Mouse (Mus musculus): ENCODE results near the gene Flad1. TPM values are rescaled to one million over a fixed set of nuclear protein-coding genes. Genes with fewer than 3 reads are reported as not detected.

Gene Flad1
- polyA plus RNA-seq, 1 experiment: 17.6 TPM

DNA sequence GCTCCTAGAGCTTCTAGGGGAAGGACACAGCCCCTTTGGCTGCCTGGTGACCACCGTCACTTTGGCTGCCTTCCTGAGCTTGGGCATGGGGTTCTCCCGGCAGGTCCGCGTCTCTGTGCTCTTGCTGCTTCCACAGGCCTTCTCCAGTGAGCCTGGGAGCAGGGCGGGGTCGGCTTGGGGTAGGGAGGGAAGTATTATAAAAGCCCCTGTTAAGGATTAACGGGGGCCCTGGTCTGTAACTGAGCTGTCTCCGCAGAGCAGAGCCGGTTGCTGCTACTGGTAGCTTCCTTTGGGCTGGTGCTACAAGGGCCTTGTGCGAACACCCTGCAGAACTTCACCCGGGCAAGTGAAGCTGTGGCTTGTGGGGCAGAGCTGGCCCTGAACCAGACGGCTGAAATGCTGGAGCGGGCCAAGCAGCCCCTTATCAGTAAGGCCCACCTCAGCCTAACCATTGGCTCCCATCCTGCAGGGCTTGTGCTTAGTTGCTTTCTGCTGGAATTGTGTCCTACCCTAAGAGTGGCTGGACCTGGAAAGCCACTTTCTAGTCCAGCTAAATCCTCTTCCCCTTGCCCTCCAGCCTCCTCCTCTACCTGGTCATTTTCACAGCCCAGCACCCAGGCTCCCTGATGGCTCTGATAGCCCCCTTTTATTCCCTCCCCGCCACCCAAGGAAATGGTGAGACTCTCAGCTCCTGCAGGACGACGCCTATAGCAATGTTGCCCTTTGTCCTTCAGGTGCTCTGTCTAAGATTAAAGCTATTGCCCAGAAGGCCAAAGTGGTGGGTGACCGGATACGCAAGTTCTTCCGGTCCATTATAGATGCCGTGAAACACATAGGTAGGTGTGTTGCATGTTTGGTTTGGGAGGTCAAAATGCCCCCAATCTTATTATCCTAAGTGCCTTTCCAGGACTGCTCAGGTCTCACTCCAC lies 45.9 kb downstream of the Flad1 start:
- no peak overlapping the region for H3K27ac ChIP-seq (ENCODE audit: control insufficient read depth, insufficient read depth, low read depth, low read length, poor library complexity)
- no peak for TF ChIP-seq CTCF (IDR thresholded peaks at IDR 0.05; ENCODE audit: control insufficient read depth, insufficient read depth, low read length)
- no peak for TF ChIP-seq POLR2A (IDR thresholded peaks at IDR 0.05; ENCODE audit: borderline replicate concordance, control insufficient read depth, low read depth, low read length)
- 77% methylated on average over 20 of the region's 20 CpGs for WGBS

DNA sequence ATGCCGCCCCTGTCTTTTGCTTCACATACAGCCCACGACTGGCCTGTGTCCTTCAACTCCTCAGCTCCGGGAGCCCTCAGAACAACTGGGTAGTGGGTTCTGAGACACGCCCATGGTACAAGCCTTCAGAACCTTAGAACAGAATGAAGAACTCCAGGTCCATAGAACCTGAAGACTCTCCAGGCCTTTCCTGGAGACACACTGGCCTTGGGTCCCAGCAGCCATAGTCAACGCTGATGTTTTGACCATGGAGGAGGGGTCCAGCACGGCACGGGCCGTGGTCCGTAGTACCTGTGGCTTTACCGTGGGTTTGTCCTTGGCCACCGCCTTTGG lies 46.6 kb downstream of the Flad1 start, which contains the start of gene Dcst1:
Dcst1 (minus strand) TSS at position 101 of the 333 bp plus-strand sequence.
- Histone ChIP-seq H3K27ac (ENCODE audit: control insufficient read depth, insufficient read depth, low read depth, low read length, poor library complexity) (no peak within 1 kb of the TSS), H3K4me1 (ENCODE audit: control insufficient read depth, insufficient read depth, low read length) (no peaks in the 10 kb centered on the region), H3K4me3 (replicated peaks; ENCODE audit: control insufficient read depth, low read depth, low read length) (no peak within 1 kb of the TSS)
- no peak for TF ChIP-seq CTCF (IDR thresholded peaks at IDR 0.05; ENCODE audit: control insufficient read depth, insufficient read depth, low read length)
- TF ChIP-seq POLR2A (IDR thresholded peaks at IDR 0.05; ENCODE audit: borderline replicate concordance, control insufficient read depth, low read depth, low read length): no peak
- WGBS: 86% methylated on average over 11 of the region's 11 CpGs

More for the DNA sequence above, 45.9 kb downstream of the Flad1 start:
- Histone ChIP-seq H3K4me1 (ENCODE audit: control insufficient read depth, insufficient read depth, low read length) (no peaks in the 10 kb centered on the region), H3K4me3 (replicated peaks; ENCODE audit: control insufficient read depth, low read depth, low read length) (no peak overlapping the region)

DNA sequence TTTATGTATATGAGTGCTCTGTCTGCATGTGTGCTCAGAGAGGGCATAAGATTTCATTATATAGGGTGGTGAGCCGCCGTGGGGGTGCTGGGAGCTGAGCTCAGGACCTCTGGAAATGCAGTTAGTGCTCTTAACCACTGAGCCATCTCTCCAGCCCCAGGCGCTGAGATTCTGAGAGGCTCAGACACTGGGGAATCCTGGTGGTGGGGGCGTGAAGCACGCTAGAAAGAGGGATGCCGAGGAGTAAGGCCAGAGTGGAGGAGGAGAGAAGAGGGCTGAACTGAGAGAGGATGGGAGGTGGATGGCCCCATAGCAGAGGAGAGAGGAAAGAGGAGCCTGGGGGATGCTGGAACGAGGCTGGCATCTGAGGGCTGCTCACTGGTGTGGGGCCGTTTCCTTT lies 47.0 kb downstream of the Flad1 start:
- no peak overlapping the region for H3K27ac ChIP-seq (ENCODE audit: control insufficient read depth, insufficient read depth, low read depth, low read length, poor library complexity)
- H3K4me3 ChIP-seq (replicated peaks; ENCODE audit: control insufficient read depth, low read depth, low read length): no peak overlapping the region
- TF ChIP-seq CTCF (IDR thresholded peaks at IDR 0.05; ENCODE audit: control insufficient read depth, insufficient read depth, low read length) (no peak), POLR2A (IDR thresholded peaks at IDR 0.05; ENCODE audit: borderline replicate concordance, control insufficient read depth, low read depth, low read length) (no peak)
- no peaks in the 10 kb centered on the region for H3K4me1 ChIP-seq (ENCODE audit: control insufficient read depth, insufficient read depth, low read length)
- 86% methylated on average over 8 of the region's 8 CpGs for WGBS

DNA sequence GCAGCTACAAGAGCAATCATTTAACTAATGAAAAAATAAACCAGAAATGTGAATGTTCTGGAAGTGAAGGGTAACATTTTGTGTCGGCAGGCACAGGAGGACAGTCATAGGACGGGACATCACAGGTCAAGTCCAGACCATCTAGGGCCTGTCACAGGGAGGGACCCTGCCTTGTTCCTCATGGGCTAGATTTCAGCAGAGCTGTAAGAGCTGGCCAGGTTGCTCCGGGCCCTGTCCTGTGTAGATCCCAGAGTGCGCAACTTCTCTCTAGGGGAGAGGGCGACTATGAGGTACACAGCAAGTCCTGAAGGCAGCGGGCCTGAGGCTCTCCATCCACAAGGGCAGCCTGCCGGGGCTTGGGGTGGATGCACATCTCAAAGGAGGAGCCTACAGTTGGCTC lies 50.0 kb downstream of the Flad1 start, which contains the start of gene Dcst2:
Dcst2 (plus strand) TSS at position 301 of the 400 bp plus-strand sequence.
- H3K4me1 ChIP-seq (ENCODE audit: control insufficient read depth, insufficient read depth, low read length): no peaks in the 10 kb centered on the region; the same call in 1 of the 2 replicates
- TF ChIP-seq CTCF (IDR thresholded peaks at IDR 0.05; ENCODE audit: control insufficient read depth, insufficient read depth, low read length) (no peak), POLR2A (IDR thresholded peaks at IDR 0.05; ENCODE audit: borderline replicate concordance, control insufficient read depth, low read depth, low read length) (no peak)
- WGBS: 85% methylated on average over 7 of the region's 7 CpGs
- H3K4me3 ChIP-seq (replicated peaks; ENCODE audit: control insufficient read depth, low read depth, low read length): no peak within 1 kb of the TSS
- no peak within 1 kb of the TSS for H3K27ac ChIP-seq (ENCODE audit: control insufficient read depth, insufficient read depth, low read depth, low read length, poor library complexity)

DNA sequence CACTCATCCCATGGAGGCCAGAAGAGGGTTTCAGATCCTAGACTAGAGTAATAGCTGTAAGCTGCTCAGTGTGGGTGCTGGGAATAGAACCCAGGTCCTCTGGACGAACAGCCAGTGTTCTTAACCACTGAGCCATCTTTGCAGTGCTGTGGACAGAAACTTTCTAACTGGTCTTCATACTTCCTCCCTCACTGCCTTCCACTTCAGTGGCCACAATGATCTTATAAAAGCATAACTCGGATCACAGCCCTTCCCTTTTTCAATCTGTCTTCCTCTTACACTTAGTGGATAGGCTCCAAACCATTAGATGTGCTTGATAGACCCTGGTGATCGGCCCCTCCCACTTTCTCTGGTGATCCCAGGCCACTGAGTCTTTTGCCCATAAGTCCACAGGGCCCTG lies 51.4 kb downstream of the Flad1 start:
- Histone ChIP-seq H3K4me1 (ENCODE audit: control insufficient read depth, insufficient read depth, low read length) (no peaks in the 10 kb centered on the region; the same call in 1 of the 2 replicates), H3K27ac (ENCODE audit: control insufficient read depth, insufficient read depth, low read depth, low read length, poor library complexity) (no peak overlapping the region), H3K4me3 (replicated peaks; ENCODE audit: control insufficient read depth, low read depth, low read length) (no peak overlapping the region)
- WGBS: 7% methylated on average over 3 of the region's 3 CpGs
- TF ChIP-seq CTCF (IDR thresholded peaks at IDR 0.05; ENCODE audit: control insufficient read depth, insufficient read depth, low read length): no peak
- TF ChIP-seq POLR2A (IDR thresholded peaks at IDR 0.05; ENCODE audit: borderline replicate concordance, control insufficient read depth, low read depth, low read length): no peak

DNA sequence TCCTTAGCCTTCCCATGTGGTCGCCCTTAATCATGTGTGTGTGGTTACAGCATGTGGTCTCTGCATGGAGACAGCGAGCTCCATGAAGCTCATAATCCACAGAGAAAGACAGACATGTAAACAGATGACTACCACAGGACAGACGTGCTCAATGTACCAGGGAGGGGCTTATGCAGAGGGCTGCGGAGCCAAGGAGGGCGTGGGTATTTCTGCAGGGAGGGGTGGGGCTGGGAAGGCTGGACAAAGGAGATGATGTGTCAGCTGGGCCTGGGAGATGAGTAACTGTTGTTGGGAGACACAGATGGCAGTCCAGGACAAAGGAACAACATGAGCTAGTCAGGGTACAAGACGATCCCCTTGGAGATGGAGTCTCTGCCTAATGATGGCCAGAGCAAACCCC lies 52.0 kb downstream of the Flad1 start:
- TF ChIP-seq CTCF (IDR thresholded peaks at IDR 0.05; ENCODE audit: control insufficient read depth, insufficient read depth, low read length) (no peak), POLR2A (IDR thresholded peaks at IDR 0.05; ENCODE audit: borderline replicate concordance, control insufficient read depth, low read depth, low read length) (no peak)
- Histone ChIP-seq H3K4me3 (replicated peaks; ENCODE audit: control insufficient read depth, low read depth, low read length) (no peak overlapping the region), H3K27ac (ENCODE audit: control insufficient read depth, insufficient read depth, low read depth, low read length, poor library complexity) (no peak overlapping the region), H3K4me1 (ENCODE audit: control insufficient read depth, insufficient read depth, low read length) (no peaks in the 10 kb centered on the region; the same call in 1 of the 2 replicates)
- 72% methylated on average over 6 of the region's 6 CpGs for WGBS

DNA sequence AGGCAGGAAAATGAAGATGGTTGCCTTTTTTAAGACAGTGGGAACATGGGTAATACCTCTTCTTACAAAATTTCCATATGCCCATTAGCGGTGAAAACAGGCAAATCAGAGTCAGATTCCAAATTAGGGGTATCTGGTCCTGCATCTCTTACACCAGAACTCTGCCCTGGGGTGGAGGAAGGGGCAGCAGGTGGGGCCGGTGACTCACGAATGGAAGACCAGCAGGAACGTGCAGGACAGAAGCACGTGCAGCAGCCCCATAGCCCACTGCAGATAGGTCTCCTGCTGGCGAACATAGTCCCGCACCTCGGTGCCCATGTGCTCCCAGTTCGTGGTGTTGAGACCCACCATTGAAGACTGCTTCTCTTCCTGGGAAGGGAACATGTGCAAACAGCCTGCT lies 55.6 kb downstream of the Flad1 start:
- WGBS: 81% methylated on average over 9 of the region's 9 CpGs
- H3K27ac ChIP-seq (ENCODE audit: control insufficient read depth, insufficient read depth, low read depth, low read length, poor library complexity): no peak overlapping the region
- H3K4me3 ChIP-seq (replicated peaks; ENCODE audit: control insufficient read depth, low read depth, low read length): no peak overlapping the region
- TF ChIP-seq POLR2A (IDR thresholded peaks at IDR 0.05; ENCODE audit: borderline replicate concordance, control insufficient read depth, low read depth, low read length) (no peak), CTCF (IDR thresholded peaks at IDR 0.05; ENCODE audit: control insufficient read depth, insufficient read depth, low read length) (no peak)
- H3K4me1 ChIP-seq (ENCODE audit: control insufficient read depth, insufficient read depth, low read length): no peaks in the 10 kb centered on the region; the same call in 1 of the 2 replicates

DNA sequence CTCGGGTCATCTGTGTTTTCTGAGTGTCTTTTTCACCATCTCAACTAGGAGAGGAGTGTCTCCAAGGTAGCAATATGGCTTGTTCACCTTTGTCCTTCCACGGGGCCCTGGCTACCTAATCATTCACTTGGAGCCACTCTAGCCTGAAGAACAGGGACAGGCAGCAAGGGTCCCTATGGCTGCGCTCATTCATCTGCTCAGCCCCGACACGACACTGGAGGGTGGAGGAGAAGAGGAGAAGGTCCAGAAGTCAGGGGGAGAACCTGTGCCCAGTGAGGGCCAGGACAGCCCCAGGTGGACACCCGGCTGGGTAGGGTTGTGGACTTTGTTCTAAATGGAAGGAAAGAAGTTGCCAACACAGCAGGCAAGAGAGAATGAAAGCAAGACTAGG lies 56.2 kb downstream of the Flad1 start:
- WGBS: 70% methylated on average over 6 of the region's 6 CpGs
- Histone ChIP-seq H3K4me1 (ENCODE audit: control insufficient read depth, insufficient read depth, low read length) (no peaks in the 10 kb centered on the region; the same call in 1 of the 2 replicates), H3K4me3 (replicated peaks; ENCODE audit: control insufficient read depth, low read depth, low read length) (no peak overlapping the region), H3K27ac (ENCODE audit: control insufficient read depth, insufficient read depth, low read depth, low read length, poor library complexity) (no peak overlapping the region)
- TF ChIP-seq CTCF (IDR thresholded peaks at IDR 0.05; ENCODE audit: control insufficient read depth, insufficient read depth, low read length): no peak
- TF ChIP-seq POLR2A (IDR thresholded peaks at IDR 0.05; ENCODE audit: borderline replicate concordance, control insufficient read depth, low read depth, low read length): no peak
